Mouse (Mus musculus): ENCODE measurements around the gene Gimap9.
"Not testable (repeated sequence)": the region's sequence is repeated elsewhere in the genome, so short reads cannot be mapped to it uniquely, and the experiment has no call there.

The Gimap9 gene

GRCm38 (mm10) chr6:48664750-48665149, 11.2 kb upstream of the Gimap9 start:
- no peak for DNase-seq (ENCODE audit: low read depth, low spot score)

- no peak for DNase-seq (ENCODE audit: low read depth, low spot score)
These were observed 10.5 kb upstream of the Gimap9 start for GRCm38 (mm10) chr6:48665471-48665870.

GRCm38 (mm10) chr6:48666159-48666586, 9.8 kb upstream of the Gimap9 start:
- no peak for DNase-seq (ENCODE audit: low read depth, low spot score)

GRCm38 (mm10) chr6:48668022-48668421, 7.9 kb upstream of the Gimap9 start:
- no peak for DNase-seq (ENCODE audit: low read depth, low spot score)

- no peak for DNase-seq (ENCODE audit: low read depth, low spot score)
These were observed 6.4 kb upstream of the Gimap9 start for GRCm38 (mm10) chr6:48669446-48669969.

- no peak for DNase-seq (ENCODE audit: low read depth, low spot score)
These were observed 1.5 kb upstream of the Gimap9 start for GRCm38 (mm10) chr6:48674291-48675058.

GRCm38 (mm10) chr6:48675400-48675930, 464 bp upstream of the Gimap9 start:
- DNase-seq (ENCODE audit: low read depth, low spot score): no peak

GRCm38 (mm10) chr6:48676860-48677415, 1.0 kb downstream of the Gimap9 start:
- no peak for DNase-seq (ENCODE audit: low read depth, low spot score)

- no peak for DNase-seq (ENCODE audit: low read depth, low spot score)
These were observed 1.8 kb downstream of the Gimap9 start for GRCm38 (mm10) chr6:48677492-48678345.

GRCm38 (mm10) chr6:48678391-48678790, 2.5 kb downstream of the Gimap9 start:
- DNase-seq (ENCODE audit: low read depth, low spot score): no peak

GRCm38 (mm10) chr6:48679701-48680100, 3.8 kb downstream of the Gimap9 start:
- no peak for DNase-seq (ENCODE audit: low read depth, low spot score)

- no peak for DNase-seq (ENCODE audit: low read depth, low spot score)
These were observed 4.5 kb downstream of the Gimap9 start for GRCm38 (mm10) chr6:48680421-48680820.

GRCm38 (mm10) chr6:48681472-48682090, 5.7 kb downstream of the Gimap9 start:
- no peak for DNase-seq (ENCODE audit: low read depth, low spot score)

- DNase-seq (ENCODE audit: low read depth, low spot score): no peak
These were observed 6.3 kb downstream of the Gimap9 start for GRCm38 (mm10) chr6:48682271-48682670.

GRCm38 (mm10) chr6:48683263-48683821, 7.4 kb downstream of the Gimap9 start:
- not testable (repeated sequence) for DNase-seq (ENCODE audit: low read depth, low spot score)

- DNase-seq (ENCODE audit: low read depth, low spot score): no peak
These were observed 8.4 kb downstream of the Gimap9 start, which contains the start of gene Gimap4 for GRCm38 (mm10) chr6:48684319-48684718. Gene Gimap4 (plus strand): TSS chr6:48684549.

GRCm38 (mm10) chr6:48684806-48685205, 8.9 kb downstream of the Gimap9 start:
- DNase-seq (ENCODE audit: low read depth, low spot score): no peak

GRCm38 (mm10) chr6:48685251-48685650, 9.3 kb downstream of the Gimap9 start:
- DNase-seq (ENCODE audit: low read depth, low spot score): no peak

- DNase-seq (ENCODE audit: low read depth, low spot score): no peak
These were observed 10.1 kb downstream of the Gimap9 start for GRCm38 (mm10) chr6:48685694-48686665.

GRCm38 (mm10) chr6:48687077-48687476, 11.1 kb downstream of the Gimap9 start:
- no peak for DNase-seq (ENCODE audit: low read depth, low spot score)
